Mouse (Mus musculus) right cerebral cortex, adult 18-20 months (tissue): ENCODE data around the gene 2310022A10Rik.
"Not testable (repeated sequence)": the region's sequence is repeated elsewhere in the genome, so short reads cannot be mapped to it uniquely, and the experiment has no call there.

ENCODE experiments used
- DNase-seq: peaks from one replicate; pipeline ENCODE4 v3.0.0; 2022; ENCODE audit warnings: mixed read lengths

The 2310022A10Rik gene

DNA sequence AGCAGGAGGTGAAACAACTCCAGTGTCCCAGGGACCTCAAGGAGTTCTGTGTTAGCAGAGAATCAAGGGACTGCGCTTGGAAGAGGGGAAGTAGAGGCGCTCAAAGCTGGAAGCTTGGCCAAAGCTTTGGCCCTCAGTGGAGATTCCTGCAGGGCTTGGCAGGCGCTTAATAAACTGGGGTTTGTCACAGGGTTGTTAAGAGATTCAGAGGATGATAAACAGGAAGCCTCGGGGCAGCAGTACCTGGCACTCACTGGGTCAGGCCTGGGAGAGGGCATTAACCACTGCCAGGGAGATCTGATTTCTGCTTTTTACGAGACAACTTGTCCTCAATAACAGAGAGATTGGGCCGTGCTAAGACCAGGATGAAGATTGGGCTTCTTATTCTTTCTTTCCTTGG, 68.0 kb downstream of the 2310022A10Rik start:
- no peak for DNase-seq

DNA sequence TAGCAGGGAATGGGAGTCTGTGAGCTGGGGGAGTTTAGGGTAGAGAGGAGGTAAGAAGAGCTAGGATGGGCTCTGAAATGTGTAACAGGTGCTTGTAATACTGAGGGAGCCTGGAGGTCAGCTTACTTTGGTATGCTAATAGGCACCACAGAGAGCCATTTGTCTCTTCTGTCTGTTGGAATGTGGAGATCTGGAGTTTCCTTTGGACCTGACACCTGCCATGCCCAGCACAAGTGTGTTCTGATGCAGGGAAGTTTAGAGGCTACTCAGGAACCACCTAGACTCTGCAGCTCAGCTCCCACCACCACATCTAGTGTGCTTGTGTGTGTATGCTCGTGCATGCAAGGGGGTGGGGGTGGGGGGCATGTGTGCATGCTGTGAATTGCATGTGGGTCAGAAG, 69.2 kb downstream of the 2310022A10Rik start:
- no peak for DNase-seq

DNA sequence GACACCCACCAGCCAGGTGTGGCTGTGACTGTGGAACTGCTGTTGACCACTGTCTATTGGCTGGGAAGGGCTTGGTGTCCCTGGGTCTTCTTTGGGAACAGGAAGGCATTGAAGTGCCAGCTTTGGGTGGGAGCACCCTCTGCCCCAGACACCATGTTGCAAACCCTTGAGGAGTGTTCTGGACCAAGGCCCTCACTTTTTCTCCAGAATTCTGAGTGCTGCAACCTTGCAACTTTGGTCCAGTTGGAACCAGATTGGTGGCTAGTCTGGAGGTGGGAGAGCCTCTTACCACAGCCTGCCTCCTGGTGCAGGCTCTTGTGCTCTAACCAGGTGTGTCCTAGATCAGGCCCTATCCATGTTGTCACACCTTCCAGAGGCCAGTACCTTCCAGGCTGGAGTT, 71.9 kb downstream of the 2310022A10Rik start:
- no peak for DNase-seq

DNA sequence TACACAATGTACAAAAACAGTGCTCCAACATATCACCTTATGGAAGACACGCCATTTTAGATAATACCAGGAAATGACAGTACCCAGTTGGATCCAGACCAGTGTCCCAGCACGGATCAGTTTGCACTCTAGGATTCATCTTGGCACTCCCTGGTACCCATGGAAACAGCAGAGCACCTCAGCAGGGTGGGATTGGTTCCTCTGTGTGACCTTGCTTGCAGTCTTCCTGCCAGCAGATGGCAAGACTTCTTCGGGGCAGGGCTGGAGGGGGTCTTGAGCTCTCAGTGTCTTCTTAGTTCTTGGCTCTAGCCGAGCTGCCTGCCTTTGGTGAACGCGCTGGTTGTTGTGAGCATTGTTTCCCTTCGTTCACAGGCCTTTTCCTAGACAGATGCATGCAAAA, 74.7 kb downstream of the 2310022A10Rik start:
- no peak for DNase-seq

DNA sequence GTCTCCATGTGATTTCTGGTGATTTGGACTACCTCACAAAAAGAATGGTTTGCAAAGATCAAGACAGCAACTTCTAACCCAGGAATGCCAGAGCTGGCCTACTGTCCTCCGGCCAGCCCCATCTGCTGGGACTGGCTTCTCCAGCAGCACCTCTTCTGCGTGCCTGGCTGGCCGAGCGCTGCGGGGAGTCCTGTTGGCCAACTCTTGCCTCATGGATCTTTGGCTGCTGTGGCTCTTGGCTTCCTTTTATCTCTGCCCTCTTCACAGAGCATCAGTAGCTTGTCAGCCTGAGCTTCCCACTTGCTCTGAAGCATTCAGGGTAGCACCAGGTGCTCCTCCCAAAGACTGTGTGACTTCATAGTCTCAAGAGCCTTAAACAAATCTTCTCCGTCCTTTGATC, 75.2 kb downstream of the 2310022A10Rik start:
- no peak for DNase-seq

DNA sequence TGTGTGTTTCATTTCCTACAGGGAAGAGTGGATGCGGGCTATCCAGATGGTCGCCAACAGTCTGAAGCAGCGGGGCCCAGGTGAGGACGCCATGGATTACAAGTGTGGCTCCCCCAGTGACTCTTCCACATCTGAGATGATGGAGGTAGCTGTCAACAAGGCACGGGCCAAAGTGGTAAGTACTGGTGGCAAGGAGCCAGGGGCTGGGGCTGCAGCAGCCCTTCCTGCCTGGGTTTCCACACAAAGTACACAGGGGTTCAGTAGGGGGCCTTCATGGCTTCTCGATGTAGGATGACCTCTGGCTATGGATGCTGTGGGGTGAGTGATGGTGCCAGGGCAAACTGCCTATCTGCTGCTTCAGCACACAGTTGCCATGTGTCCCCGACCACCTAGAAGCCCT, 75.8 kb downstream of the 2310022A10Rik start:
- DNase-seq: not testable (repeated sequence)

DNA sequence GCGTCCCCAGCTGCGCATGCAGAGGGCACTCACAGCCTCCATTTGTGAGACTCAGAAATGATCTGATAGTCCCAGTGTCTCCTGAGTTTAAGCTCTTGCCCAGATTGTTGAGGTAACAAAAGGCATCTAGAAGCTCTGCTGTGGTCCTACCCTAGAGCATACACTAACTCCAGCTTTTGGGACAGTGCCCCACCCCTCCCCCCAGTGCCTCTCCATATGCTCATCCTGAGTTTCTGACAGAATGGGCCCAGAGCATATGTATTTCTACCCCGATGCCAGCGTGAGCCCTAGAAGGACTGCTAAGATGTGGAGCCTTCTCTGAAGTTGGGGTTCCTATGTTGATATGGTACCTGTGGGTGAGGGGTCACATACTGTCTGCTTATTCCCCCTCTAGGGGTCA, 78.4 kb downstream of the 2310022A10Rik start:
- no peak for DNase-seq
